ENCODE assay signal across 8 mouse cellular contexts in genomic region chr11:106216730-106217490, GRCm38 (mm10). TPM values are rescaled to one million over a fixed set of nuclear protein-coding genes. Genes with fewer than 3 reads are reported as not detected.
DNase-seq lines count a peak whose midpoint lies in the region; ATAC-seq lines count a peak whose summit lies in the region.

TSS of gene Ddx42 (plus strand) at chr11:106216926.

- peaks cover 12% of the 10 kb centered on the region for H3K36me3 ChIP-seq in heart, embryonic 14.5 days (ENCODE audit: control insufficient read depth, insufficient read depth, low read length)
- peaks cover 15% of the 10 kb centered on the region for H3K36me3 ChIP-seq in liver, embryonic 13.5 days
- H3K36me3 ChIP-seq in stomach, embryonic 16.5 days (ENCODE audit: control insufficient read depth, insufficient read depth, low read length) = no peaks in the 10 kb centered on the region

- H3K27me3 ChIP-seq in heart, embryonic 14.5 days (ENCODE audit: control insufficient read depth, insufficient read depth, low read length) = no peaks in the 10 kb centered on the region
- H3K27me3 ChIP-seq in liver, embryonic 13.5 days = no peaks in the 10 kb centered on the region
- H3K27me3 ChIP-seq in stomach, embryonic 16.5 days (ENCODE audit: control insufficient read depth, insufficient read depth, low read length) = no peaks in the 10 kb centered on the region

- H3K4me3 ChIP-seq in heart, embryonic 14.5 days (ENCODE audit: control insufficient read depth in 1 of 2, insufficient read depth in 1 of 2, low read depth in 1 of 2, low read length in 2 of 2) = peak within 1 kb of the TSS; percentile 97
- peak within 1 kb of the TSS; percentile 98 for H3K4me3 ChIP-seq in liver, embryonic 13.5 days (replicated peaks)
- peak within 1 kb of the TSS; percentile 99 for H3K4me3 ChIP-seq in stomach, embryonic 16.5 days (replicated peaks; ENCODE audit: low read length)

- ATAC-seq in CD4-positive, CD25-positive, alpha-beta regulatory T cell, adult 4 months = peak; percentile 68
- peak; percentile 92 for ATAC-seq in heart, embryonic 14.5 days (ENCODE audit: insufficient number of reproducible peaks, insufficient read depth, low FRiP score, low read depth)
- ATAC-seq in liver, embryonic 13.5 days (ENCODE audit: low read depth) = peak; percentile 88
- ATAC-seq in stomach, embryonic 16.5 days (ENCODE audit: insufficient read depth, low FRiP score) = peak; percentile 94

- peaks cover 5 to 21% of the 10 kb centered on the region in 2 experiments for H3K4me1 ChIP-seq in heart, embryonic 14.5 days (ENCODE audit: control insufficient read depth in 2 of 2, insufficient read depth in 2 of 2, low read length in 2 of 2)
- peaks cover 44% of the 10 kb centered on the region for H3K4me1 ChIP-seq in liver, embryonic 13.5 days (replicated peaks)
- H3K4me1 ChIP-seq in stomach, embryonic 16.5 days (ENCODE audit: control insufficient read depth, insufficient read depth, low read length) = peaks cover 22% of the 10 kb centered on the region

- H3K27ac ChIP-seq in heart, embryonic 14.5 days (replicated peaks in 1 of 2; ENCODE audit: control insufficient read depth in 1 of 2, insufficient read depth in 1 of 2, low read depth in 2 of 2, low read length in 2 of 2) = peak within 1 kb of the TSS; percentile 91 to 96
- H3K27ac ChIP-seq in liver, embryonic 13.5 days = peak within 1 kb of the TSS; percentile 99
- peak within 1 kb of the TSS; percentile 98 for H3K27ac ChIP-seq in stomach, embryonic 16.5 days (ENCODE audit: low read length)

- H3K9me3 ChIP-seq in heart, embryonic 14.5 days (ENCODE audit: control insufficient read depth, low read length) = no peaks in the 10 kb centered on the region
- no peaks in the 10 kb centered on the region for H3K9me3 ChIP-seq in liver, embryonic 13.5 days (replicated peaks)
- H3K9me3 ChIP-seq in stomach, embryonic 16.5 days (replicated peaks; ENCODE audit: control insufficient read depth, low read length) = no peaks in the 10 kb centered on the region

- peak within 1 kb of the TSS; percentile 99 for H3K9ac ChIP-seq in heart, embryonic 14.5 days (ENCODE audit: low read length)
- H3K9ac ChIP-seq in liver, embryonic 13.5 days = peak within 1 kb of the TSS; percentile 94
- H3K9ac ChIP-seq in stomach, embryonic 16.5 days (ENCODE audit: low read length) = peak within 1 kb of the TSS; percentile 98

- peak; percentile 90 for DNase-seq in c-Kit-negative CD71-positive TER-119-positive erythroid progenitor cells, embryonic 14.5 days (ENCODE audit: low read depth, low spot score)
- peak; percentile 92 for DNase-seq in fibroblast of lung, adult 2 months (ENCODE audit: low read depth)
- DNase-seq in kidney, postnatal 14 days = peak; percentile 95
- peak; percentile 85 for DNase-seq in liver, embryonic 13.5 days
- DNase-seq in neural tube, embryonic 10.5 days (ENCODE audit: extremely low spot score, low spot score) = peak; percentile 90

- WGBS in heart, embryonic 14.5 days = under 1% methylated on average over 70 of the region's 70 CpGs
- WGBS in liver, embryonic 13.5 days (ENCODE audit: insufficient replicate concordance) = under 1% methylated on average over 70 of the region's 70 CpGs
- under 1% methylated on average over 70 of the region's 70 CpGs for WGBS in stomach, embryonic 16.5 days

- peak within 1 kb of the TSS; percentile 74 for H3K4me2 ChIP-seq in heart, embryonic 14.5 days (ENCODE audit: low read length)
- peak within 1 kb of the TSS; percentile 78 for H3K4me2 ChIP-seq in liver, embryonic 13.5 days
- H3K4me2 ChIP-seq in stomach, embryonic 16.5 days (ENCODE audit: low read depth, low read length) = peak within 1 kb of the TSS; percentile 75

RNA-seq across cellular contexts. Expression of gene Ddx42, which starts in this region (rescaled TPM):
- 100 to 1,000 TPM in 1 of 2 experiments, 10 to 100 TPM in 1; 84.7 to 135 TPM for polyA plus RNA-seq in CD4-positive, CD25-positive, alpha-beta regulatory T cell, adult 4 months (2017; shearing (Covaris generic))
- 43.0 and 44.9 TPM in 2 replicates for polyA plus RNA-seq in heart, embryonic 14.5 days (2014; fragmentation: Nextera tagmentation; extraction: Ambion mirVana)
- polyA plus RNA-seq in liver, embryonic 13.5 days (2015; fragmentation: Nextera tagmentation; extraction: Ambion mirVana) = 26.8 and 31.6 TPM in 2 replicates
- polyA plus RNA-seq in stomach, embryonic 16.5 days (2015; fragmentation: Nextera tagmentation; extraction: Ambion mirVana) = 69.6 and 70.0 TPM in 2 replicates

Comparison
In these comparisons a context has a peak if more than half of its experiments do, and no peak if none do; other contexts are left out.
1. Peak in every context shown above with its lines: DNase-seq, ATAC-seq, H3K4me3 ChIP-seq and H3K27ac ChIP-seq.